Mouse (Mus musculus) leukemia stem cell, adult 10-12 weeks (primary cell): ENCODE measurements around the gene 4932411N23Rik. TPM values are rescaled to one million over a fixed set of nuclear protein-coding genes. Genes with fewer than 3 reads are reported as not detected.

Source experiments
- polyA plus RNA-seq: library from polyadenylated mRNA; stranded (reverse); fragments of >175 nt; gene quantifications from 2 replicates; pipeline ENCODE4 v1.2.3, GENCODE M21; 2012; ENCODE audit warnings: low replicate concordance

Gene 4932411N23Rik
- polyA plus RNA-seq, result not detected in 2 replicates

GRCm38 (mm10) chrX:126815768-126816167, at the start of gene 4932411N23Rik:
TSS of gene 4932411N23Rik (minus strand) at chrX:126815868.

Other genes starting within 250 kb of the 4932411N23Rik start
- gene Gm382, start 224.1 kb upstream of the 4932411N23Rik start, polyA plus RNA-seq, result not detected in 2 replicates